Mouse (Mus musculus): ENCODE data around the gene Gsc2. TPM values are rescaled to one million over a fixed set of nuclear protein-coding genes. Genes with fewer than 3 reads are reported as not detected.

The Gsc2 gene
- total and polyA plus RNA-seq, 3 experiments: not detected

- TF ChIP-seq POLR2A (IDR thresholded peaks at IDR 0.05; ENCODE audit: low read depth, low read length) (no peak), CHD1 (IDR thresholded peaks at IDR 0.05; ENCODE audit: low read depth, low read length) (0 out of 2 replicates have a peak, but pooled peaks have one; percentile 85), SIN3A (IDR thresholded peaks at IDR 0.05; ENCODE audit: low read length) (peak; percentile 70), CHD2 (IDR thresholded peaks at IDR 0.05; ENCODE audit: low read length) (0 out of 2 replicates have a peak, but pooled peaks have one; percentile 30), MEF2A (IDR thresholded peaks at IDR 0.05; ENCODE audit: borderline replicate concordance, low read depth, low read length) (peak; percentile 44; the same call in 1 of the 2 replicates), MYC (IDR thresholded peaks at IDR 0.05; ENCODE audit: low read depth, low read length) (0 out of 2 replicates have a peak, but pooled peaks have one; percentile 23), MAX (IDR thresholded peaks at IDR 0.05; ENCODE audit: low read length) (0 out of 2 replicates have a peak, but pooled peaks have one; percentile 32), NRF1 (IDR thresholded peaks at IDR 0.05; ENCODE audit: low read depth, low read length) (no peak), E2F4 (IDR thresholded peaks at IDR 0.05; ENCODE audit: insufficient replicate concordance, low read depth, low read length) (no peak), UBTF (IDR thresholded peaks at IDR 0.05; ENCODE audit: low read depth, low read length) (0 out of 2 replicates have a peak, but pooled peaks have one; percentile 62), MXI1 (IDR thresholded peaks at IDR 0.05; ENCODE audit: low read depth, low read length) (peak; percentile 84)
- peaks cover 0 to 14% of the 10 kb centered on the region in 2 experiments for H3K36me3 ChIP-seq (replicated peaks in 1 of 2; ENCODE audit: control insufficient read depth in 1 of 2, insufficient read depth in 1 of 2, low read length in 1 of 2)
- in situ Hi-C loops (cut with MboI; ENCODE audit: low pct_ligation_motif_present, low pct_unique_long_range_greater_than_20kb, low sequenced_read_pairs): no loop called here
Observed at GRCm38 (mm10) chr16:17890917-17891566, 23.8 kb downstream of the Gsc2 start.

GRCm38 (mm10) chr16:17890342-17890727 lies 24.5 kb downstream of the Gsc2 start:
- DNase-seq (ENCODE audit: extremely low read depth): no peak
- H3K4me1 ChIP-seq (ENCODE audit: control insufficient read depth in 1 of 2, insufficient read depth in 2 of 2): peaks cover 7 to 34% of the 10 kb centered on the region in 2 experiments
- in situ Hi-C loops (cut with MboI; ENCODE audit: low pct_ligation_motif_present, low pct_unique_long_range_greater_than_20kb, low sequenced_read_pairs) (no loop called here), dilution Hi-C loops (cut with MboI; ENCODE audit: extremely low pct_ligation_motif_present, extremely low pct_unique_long_range_greater_than_20kb, low sequenced_read_pairs) (no loop called here)
- H3K27me3 ChIP-seq (replicated peaks): no peaks in the 10 kb centered on the region
- H3K36me3 ChIP-seq (replicated peaks in 1 of 2; ENCODE audit: control insufficient read depth in 1 of 2, insufficient read depth in 1 of 2, low read length in 1 of 2): peaks cover 4 to 21% of the 10 kb centered on the region in 2 experiments
- H3K9me3 ChIP-seq (replicated peaks; ENCODE audit: low read length): no peaks in the 10 kb centered on the region
- H3K9ac ChIP-seq (ENCODE audit: insufficient read depth, low read depth): peak overlapping the region; percentile 98
- no peak for TF ChIP-seq HCFC1 (IDR thresholded peaks at IDR 0.05; ENCODE audit: low read depth, low read length)
- TF ChIP-seq E2F4 (IDR thresholded peaks at IDR 0.05; ENCODE audit: insufficient replicate concordance, low read depth, low read length): no peak
- no peak for TF ChIP-seq POLR2A (IDR thresholded peaks at IDR 0.05; ENCODE audit: low read depth, low read length)
- TF ChIP-seq USF2 (conservative IDR thresholded peaks at IDR 0.05; ENCODE audit: low read depth, low read length): no peak
- no peak for TF ChIP-seq ETS1 (conservative IDR thresholded peaks at IDR 0.05; ENCODE audit: low read depth, low read length)
- TF ChIP-seq SMC3 (IDR thresholded peaks at IDR 0.05; ENCODE audit: low read depth, low read length): no peak
- no peak for TF ChIP-seq ELF1 (IDR thresholded peaks at IDR 0.05; ENCODE audit: low read depth, low read length)
- TF ChIP-seq CHD2 (IDR thresholded peaks at IDR 0.05; ENCODE audit: low read length): no peak
- no peak for TF ChIP-seq JUND (conservative IDR thresholded peaks at IDR 0.05; ENCODE audit: low read depth, low read length)
- no peak for TF ChIP-seq TBP (conservative IDR thresholded peaks at IDR 0.05; ENCODE audit: low read depth, low read length)
- TF ChIP-seq ZKSCAN1 (IDR thresholded peaks at IDR 0.05; ENCODE audit: borderline replicate concordance, low read depth, low read length): no peak
- TF ChIP-seq BHLHE40 (IDR thresholded peaks at IDR 0.05; ENCODE audit: low read depth, low read length): no peak
- TF ChIP-seq JUN (IDR thresholded peaks at IDR 0.05; ENCODE audit: insufficient read depth, low read depth, low read length): no peak
- no peak for TF ChIP-seq ZNF384 (IDR thresholded peaks at IDR 0.05; ENCODE audit: low read depth, low read length)
- H3K27ac ChIP-seq (ENCODE audit: insufficient read depth, low read depth): no peak overlapping the region
- peak overlapping the region; percentile 90 to 98 (median 93) for H3K4me3 ChIP-seq (replicated peaks in 1 of 3; ENCODE audit: low read depth in 2 of 3, low read length in 2 of 3, poor library complexity in 1 of 3)
- H3K4me2 ChIP-seq (ENCODE audit: insufficient read depth, low read depth, poor library complexity, severe bottlenecking): peak overlapping the region; percentile 41
- peaks cover 26% of the 10 kb centered on the region for H3K79me2 ChIP-seq (replicated peaks; ENCODE audit: control insufficient read depth, extremely low read depth, insufficient read depth, poor library complexity, severe bottlenecking)

More at GRCm38 (mm10) chr16:17890917-17891566, 23.8 kb downstream of the Gsc2 start:
- H3K27me3 ChIP-seq (replicated peaks): no peaks in the 10 kb centered on the region
- DNase-seq (ENCODE audit: extremely low read depth): peak; percentile 34
- H3K4me2 ChIP-seq (ENCODE audit: insufficient read depth, low read depth, poor library complexity, severe bottlenecking): peak overlapping the region; percentile 41
- dilution Hi-C loops (cut with MboI; ENCODE audit: extremely low pct_ligation_motif_present, extremely low pct_unique_long_range_greater_than_20kb, low sequenced_read_pairs): no loop called here
- peak overlapping the region; percentile 98 for H3K9ac ChIP-seq (ENCODE audit: insufficient read depth, low read depth)
- H3K9me3 ChIP-seq (replicated peaks; ENCODE audit: low read length): no peaks in the 10 kb centered on the region
- H3K4me3 ChIP-seq (replicated peaks in 1 of 3; ENCODE audit: low read depth in 2 of 3, low read length in 2 of 3, poor library complexity in 1 of 3): peak overlapping the region; percentile 90 to 98 (median 93)
- H3K79me2 ChIP-seq (replicated peaks; ENCODE audit: control insufficient read depth, extremely low read depth, insufficient read depth, poor library complexity, severe bottlenecking): peaks cover 25% of the 10 kb centered on the region
- peaks cover 7 to 29% of the 10 kb centered on the region in 2 experiments for H3K4me1 ChIP-seq (ENCODE audit: control insufficient read depth in 1 of 2, insufficient read depth in 2 of 2)
- peak overlapping the region; percentile 73 for H3K27ac ChIP-seq (ENCODE audit: insufficient read depth, low read depth)
